Mouse (Mus musculus) brain, embryonic 14.5 days (tissue): ENCODE results near the gene Vcp.

ENCODE experiments used
- CTCF ChIP-seq: fragments of 200-500 bp; IDR thresholded peaks from 2 replicates; pipeline ENCODE4 v1.5.1; 2012; ENCODE audit warnings: inconsistent platforms, mild to moderate bottlenecking, moderate library complexity, borderline replicate concordance; ENCODE audit not compliant: insufficient read depth, insufficient read length; ENCODE audit errors: extremely low read depth
- POLR2A ChIP-seq: fragments of 200-500 bp; IDR thresholded peaks from 2 replicates; pipeline ENCODE4 v1.6.1; 2012; ENCODE audit warnings: mild to moderate bottlenecking, inconsistent platforms, borderline replicate concordance; ENCODE audit not compliant: poor library complexity, insufficient read depth, insufficient read length, severe bottlenecking; ENCODE audit errors: extremely low read depth

DNA sequence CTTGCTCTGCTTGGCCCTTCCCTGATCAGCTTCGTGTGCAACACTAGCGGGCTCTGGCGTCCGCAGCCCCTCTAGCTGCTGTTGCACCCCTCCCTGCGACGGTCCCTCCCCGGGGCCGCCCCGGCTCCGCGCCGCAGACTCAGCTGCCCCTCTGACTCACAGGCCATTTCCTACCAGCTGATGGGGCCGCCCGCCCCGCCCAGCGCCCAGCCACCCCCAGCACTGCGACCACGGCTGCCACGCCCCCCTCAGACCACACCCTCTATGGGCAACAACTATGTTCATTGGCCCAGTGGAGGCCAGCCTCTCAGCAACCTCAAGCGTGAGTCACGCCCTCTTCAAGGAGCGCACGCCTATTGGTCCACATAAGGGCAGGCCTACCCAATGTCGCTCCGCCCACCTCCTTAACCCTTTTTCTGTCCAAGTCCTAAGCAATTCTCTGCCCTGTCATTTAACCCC lies 39.8 kb upstream of the Vcp start:
- TF ChIP-seq POLR2A, result peak; percentile 62
- TF ChIP-seq CTCF, result no peak
